Mouse (Mus musculus): ENCODE results near the gene Ube2c. TPM values are rescaled to one million over a fixed set of nuclear protein-coding genes. Genes with fewer than 3 reads are reported as not detected.
A peak's percentile ranks its signal among the peaks of the same experiment; 100 is the strongest.

Ube2c gene
- polyA plus RNA-seq, 1 experiment from 2014 or later, result 35.4 TPM

GRCm38 (mm10) chr2:164758692-164759091, 11.0 kb upstream of the Ube2c start:
- H3K27me3 ChIP-seq (ENCODE audit: control insufficient read depth, insufficient read depth, low read depth, low read length), result no peaks in the 10 kb centered on the region

GRCm38 (mm10) chr2:164760059-164760833, 9.5 kb upstream of the Ube2c start:
- Histone ChIP-seq H3K36me3 (ENCODE audit: control insufficient read depth, insufficient read depth, low read length) (peaks cover 42% of the 10 kb centered on the region), H3K4me2 (ENCODE audit: low read length) (no peak overlapping the region), H3K27ac (ENCODE audit: low read length) (no peak overlapping the region), H3K9me3 (replicated peaks; ENCODE audit: control insufficient read depth, low read length, poor library complexity, severe bottlenecking) (no peaks in the 10 kb centered on the region), H3K4me1 (ENCODE audit: control insufficient read depth, insufficient read depth, low read length) (no peaks in the 10 kb centered on the region), H3K27me3 (ENCODE audit: control insufficient read depth, insufficient read depth, low read depth, low read length) (no peaks in the 10 kb centered on the region), H3K4me3 (ENCODE audit: low read depth, low read length) (no peak overlapping the region), H3K9ac (ENCODE audit: low read depth, low read length) (no peak overlapping the region)
- no peak for ATAC-seq
- 82% methylated on average over 4 of the region's 4 CpGs for WGBS

More at GRCm38 (mm10) chr2:164758692-164759091, 11.0 kb upstream of the Ube2c start:
- Histone ChIP-seq H3K9me3 (replicated peaks; ENCODE audit: control insufficient read depth, low read length, poor library complexity, severe bottlenecking) (no peaks in the 10 kb centered on the region), H3K4me2 (ENCODE audit: low read length) (no peak overlapping the region), H3K4me3 (ENCODE audit: low read depth, low read length) (no peak overlapping the region), H3K9ac (ENCODE audit: low read depth, low read length) (no peak overlapping the region), H3K4me1 (ENCODE audit: control insufficient read depth, insufficient read depth, low read length) (no peaks in the 10 kb centered on the region), H3K36me3 (ENCODE audit: control insufficient read depth, insufficient read depth, low read length) (peaks cover 43% of the 10 kb centered on the region), H3K27ac (ENCODE audit: low read length) (no peak overlapping the region)
- no peak for ATAC-seq
- WGBS, result 89% methylated on average over 1 of the region's 1 CpGs

GRCm38 (mm10) chr2:164761502-164761901, 8.2 kb upstream of the Ube2c start:
- no peaks in the 10 kb centered on the region for H3K4me1 ChIP-seq (ENCODE audit: control insufficient read depth, insufficient read depth, low read length)
- WGBS, result 97% methylated on average over 2 of the region's 2 CpGs
- H3K4me3 ChIP-seq (ENCODE audit: low read depth, low read length), result no peak overlapping the region
- H3K4me2 ChIP-seq (ENCODE audit: low read length), result no peak overlapping the region
- H3K9ac ChIP-seq (ENCODE audit: low read depth, low read length), result no peak overlapping the region
- ATAC-seq, result no peak
- H3K27me3 ChIP-seq (ENCODE audit: control insufficient read depth, insufficient read depth, low read depth, low read length), result no peaks in the 10 kb centered on the region
- H3K9me3 ChIP-seq (replicated peaks; ENCODE audit: control insufficient read depth, low read length, poor library complexity, severe bottlenecking), result no peaks in the 10 kb centered on the region
- peaks cover 30% of the 10 kb centered on the region for H3K36me3 ChIP-seq (ENCODE audit: control insufficient read depth, insufficient read depth, low read length)
- no peak overlapping the region for H3K27ac ChIP-seq (ENCODE audit: low read length)

- H3K4me2 ChIP-seq (ENCODE audit: low read length), result no peak overlapping the region
- H3K9me3 ChIP-seq (replicated peaks; ENCODE audit: control insufficient read depth, low read length, poor library complexity, severe bottlenecking), result no peaks in the 10 kb centered on the region
- no peak overlapping the region for H3K9ac ChIP-seq (ENCODE audit: low read depth, low read length)
- no peaks in the 10 kb centered on the region for H3K27me3 ChIP-seq (ENCODE audit: control insufficient read depth, insufficient read depth, low read depth, low read length)
- H3K27ac ChIP-seq (ENCODE audit: low read length), result no peak overlapping the region
- peaks cover 27% of the 10 kb centered on the region for H3K36me3 ChIP-seq (ENCODE audit: control insufficient read depth, insufficient read depth, low read length)
- H3K4me3 ChIP-seq (ENCODE audit: low read depth, low read length), result no peak overlapping the region
- ATAC-seq, result no peak
- 99% methylated on average over 4 of the region's 4 CpGs for WGBS
- H3K4me1 ChIP-seq (ENCODE audit: control insufficient read depth, insufficient read depth, low read length), result no peaks in the 10 kb centered on the region
These were observed 7.7 kb upstream of the Ube2c start for GRCm38 (mm10) chr2:164761971-164762370.

GRCm38 (mm10) chr2:164762593-164762992, 7.1 kb upstream of the Ube2c start:
- H3K27ac ChIP-seq (ENCODE audit: low read length), result no peak overlapping the region
- H3K36me3 ChIP-seq (ENCODE audit: control insufficient read depth, insufficient read depth, low read length), result peaks cover 24% of the 10 kb centered on the region
- H3K4me3 ChIP-seq (ENCODE audit: low read depth, low read length), result no peak overlapping the region
- no peak overlapping the region for H3K9ac ChIP-seq (ENCODE audit: low read depth, low read length)
- H3K27me3 ChIP-seq (ENCODE audit: control insufficient read depth, insufficient read depth, low read depth, low read length), result no peaks in the 10 kb centered on the region
- no peak for ATAC-seq
- no peaks in the 10 kb centered on the region for H3K4me1 ChIP-seq (ENCODE audit: control insufficient read depth, insufficient read depth, low read length)
- no peaks in the 10 kb centered on the region for H3K9me3 ChIP-seq (replicated peaks; ENCODE audit: control insufficient read depth, low read length, poor library complexity, severe bottlenecking)
- WGBS, result 86% methylated on average over 7 of the region's 7 CpGs
- no peak overlapping the region for H3K4me2 ChIP-seq (ENCODE audit: low read length)

GRCm38 (mm10) chr2:164765841-164766240, 3.9 kb upstream of the Ube2c start:
- Histone ChIP-seq H3K9ac (ENCODE audit: low read depth, low read length) (no peak overlapping the region), H3K27me3 (ENCODE audit: control insufficient read depth, insufficient read depth, low read depth, low read length) (no peaks in the 10 kb centered on the region), H3K4me3 (ENCODE audit: low read depth, low read length) (no peak overlapping the region), H3K4me2 (ENCODE audit: low read length) (no peak overlapping the region), H3K27ac (ENCODE audit: low read length) (no peak overlapping the region), H3K4me1 (ENCODE audit: control insufficient read depth, insufficient read depth, low read length) (peaks cover 7% of the 10 kb centered on the region), H3K36me3 (ENCODE audit: control insufficient read depth, insufficient read depth, low read length) (peaks cover 7% of the 10 kb centered on the region), H3K9me3 (replicated peaks; ENCODE audit: control insufficient read depth, low read length, poor library complexity, severe bottlenecking) (no peaks in the 10 kb centered on the region)
- WGBS, result 87% methylated on average over 3 of the region's 3 CpGs
- ATAC-seq, result no peak

DNA sequence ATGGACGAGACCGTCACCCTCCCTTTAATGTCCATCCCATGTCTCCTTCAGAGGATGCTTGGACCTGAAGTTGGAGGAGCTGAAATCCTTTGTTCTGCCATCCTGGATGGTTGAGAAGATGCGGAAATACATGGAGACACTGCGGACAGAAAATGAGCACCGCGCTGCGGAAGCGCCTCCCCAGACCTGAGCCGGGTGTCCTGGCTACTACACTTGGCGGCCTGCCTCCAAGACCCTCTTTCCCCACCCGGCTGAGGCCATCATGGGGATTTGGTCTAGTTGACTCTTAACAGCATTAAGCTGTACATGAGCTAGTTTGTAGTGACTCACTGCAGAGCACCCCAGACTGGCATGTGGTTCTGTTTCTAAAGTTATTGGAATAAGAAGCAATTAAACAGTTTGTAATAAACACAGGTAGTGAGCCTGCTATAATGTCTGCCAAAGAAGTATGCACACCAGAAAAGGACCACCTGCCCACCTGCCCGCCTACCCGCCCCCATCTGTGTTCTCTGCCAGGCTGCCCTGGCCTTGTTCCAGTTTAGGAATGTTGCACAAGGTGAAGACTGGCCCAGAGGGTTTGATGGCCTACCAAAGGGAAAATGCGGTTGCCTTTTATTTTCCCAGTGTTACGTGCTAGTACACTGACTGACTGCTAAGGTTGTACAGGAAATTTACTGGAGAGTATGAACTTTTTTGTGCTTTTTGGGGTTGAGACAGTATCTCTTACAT, 1.7 kb upstream of the Ube2c start:
- H3K4me2 ChIP-seq (ENCODE audit: low read length), result no peak overlapping the region
- H3K36me3 ChIP-seq (ENCODE audit: control insufficient read depth, insufficient read depth, low read length), result no peaks in the 10 kb centered on the region; the same call in 1 of the 2 replicates
- no peak overlapping the region for H3K27ac ChIP-seq (ENCODE audit: low read length)
- H3K4me3 ChIP-seq (ENCODE audit: low read depth, low read length), result no peak overlapping the region
- H3K9ac ChIP-seq (ENCODE audit: low read depth, low read length), result no peak overlapping the region
- peaks cover 7% of the 10 kb centered on the region for H3K4me1 ChIP-seq (ENCODE audit: control insufficient read depth, insufficient read depth, low read length)
- no peaks in the 10 kb centered on the region for H3K27me3 ChIP-seq (ENCODE audit: control insufficient read depth, insufficient read depth, low read depth, low read length)
- no peaks in the 10 kb centered on the region for H3K9me3 ChIP-seq (replicated peaks; ENCODE audit: control insufficient read depth, low read length, poor library complexity, severe bottlenecking)
- no peak for ATAC-seq
- WGBS, result 93% methylated on average over 15 of the region's 15 CpGs

GRCm38 (mm10) chr2:164770279-164770678, 581 bp downstream of the Ube2c start:
- Histone ChIP-seq H3K27ac (ENCODE audit: low read length) (no peak overlapping the region), H3K4me2 (ENCODE audit: low read length) (peak overlapping the region; percentile 99), H3K4me1 (ENCODE audit: control insufficient read depth, insufficient read depth, low read length) (peaks cover 7% of the 10 kb centered on the region), H3K9me3 (replicated peaks; ENCODE audit: control insufficient read depth, low read length, poor library complexity, severe bottlenecking) (no peaks in the 10 kb centered on the region), H3K9ac (ENCODE audit: low read depth, low read length) (peak overlapping the region; percentile 66), H3K36me3 (ENCODE audit: control insufficient read depth, insufficient read depth, low read length) (no peaks in the 10 kb centered on the region; the same call in 1 of the 2 replicates), H3K4me3 (ENCODE audit: low read depth, low read length) (peak overlapping the region; percentile 68), H3K27me3 (ENCODE audit: control insufficient read depth, insufficient read depth, low read depth, low read length) (no peaks in the 10 kb centered on the region)
- ATAC-seq, result no peak; the same call in 1 of the 2 replicates
- 3% methylated on average over 15 of the region's 15 CpGs for WGBS

- Histone ChIP-seq H3K4me2 (ENCODE audit: low read length) (peak overlapping the region; percentile 99), H3K27ac (ENCODE audit: low read length) (no peak overlapping the region), H3K36me3 (ENCODE audit: control insufficient read depth, insufficient read depth, low read length) (no peaks in the 10 kb centered on the region), H3K27me3 (ENCODE audit: control insufficient read depth, insufficient read depth, low read depth, low read length) (no peaks in the 10 kb centered on the region), H3K4me3 (ENCODE audit: low read depth, low read length) (peak overlapping the region; percentile 68; the same call in 1 of the 2 replicates), H3K4me1 (ENCODE audit: control insufficient read depth, insufficient read depth, low read length) (peaks cover 7% of the 10 kb centered on the region), H3K9ac (ENCODE audit: low read depth, low read length) (no peak overlapping the region), H3K9me3 (replicated peaks; ENCODE audit: control insufficient read depth, low read length, poor library complexity, severe bottlenecking) (no peaks in the 10 kb centered on the region)
- ATAC-seq, result no peak
- 86% methylated on average over 8 of the region's 8 CpGs for WGBS
These were observed 1.4 kb downstream of the Ube2c start for GRCm38 (mm10) chr2:164771123-164771522.
